Mouse (Mus musculus) limb, embryonic 14.5 days (tissue): ENCODE data around the gene Prdm15. TPM values are rescaled to one million over a fixed set of nuclear protein-coding genes. Genes with fewer than 3 reads are reported as not detected.
A peak's percentile ranks its signal among the peaks of the same experiment; 100 is the strongest.

Experiments used
- ATAC-seq: fragments of 200-750 bp; cut with Nextera tagmentation; 2 replicates; pipeline ENCODE4 v1.8.0; 2017; ENCODE audit warnings: low read depth, moderate number of reproducible peaks, moderate TSS enrichment; ENCODE audit not compliant: low FRiP score
- DNase-seq: peaks from one replicate; pipeline ENCODE4 v3.0.0-alpha.2; 2015; ENCODE audit warnings: low spot score
- H3K27ac ChIP-seq: fragments of 300-500 bp; sonication (generic); replicated peaks from 2 replicates; pipeline ENCODE4 v1.5.1; 2014; ENCODE audit warnings: low read depth, mild to moderate bottlenecking, low read length, moderate library complexity, mixed read lengths
- H3K27me3 ChIP-seq: fragments of 300-500 bp; sonication (generic); 2 replicates; pipeline ENCODE4 v1.6.1; 2014; ENCODE audit warnings: low read length, mixed read lengths; ENCODE audit not compliant: control insufficient read depth, insufficient read depth
- H3K36me3 ChIP-seq: fragments of 300-500 bp; sonication (generic); 2 replicates; pipeline ENCODE4 v1.6.1; 2014; ENCODE audit warnings: mild to moderate bottlenecking, low read length, moderate library complexity, mixed read lengths; ENCODE audit not compliant: control insufficient read depth, insufficient read depth
- H3K4me1 ChIP-seq: fragments of 300-500 bp; sonication (generic); 2 replicates; pipeline ENCODE4 v1.6.1; 2014; ENCODE audit warnings: antibody characterized with exemption, low read length, mixed read lengths; ENCODE audit not compliant: control insufficient read depth, insufficient read depth
- H3K4me2 ChIP-seq: fragments of 300-500 bp; sonication (generic); replicated peaks from 2 replicates; pipeline ENCODE4 v1.6.1; 2014; ENCODE audit warnings: low read depth, mild to moderate bottlenecking, low read length, moderate library complexity; ENCODE audit not compliant: severe bottlenecking
- H3K4me3 ChIP-seq: fragments of 300-500 bp; sonication (generic); replicated peaks from 2 replicates; pipeline ENCODE4 v1.5.1; 2014; ENCODE audit warnings: low read length
- H3K9ac ChIP-seq: fragments of 300-500 bp; sonication (generic); 2 replicates; pipeline ENCODE4 v1.6.1; 2014; ENCODE audit warnings: mild to moderate bottlenecking, low read depth, low read length, moderate library complexity; ENCODE audit not compliant: severe bottlenecking
- H3K9me3 ChIP-seq: fragments of 300-500 bp; sonication (generic); 2 replicates; pipeline ENCODE4 v1.6.1; 2016; ENCODE audit warnings: low read length; ENCODE audit not compliant: control insufficient read depth
- POLR2A ChIP-seq: fragments of 200-500 bp; IDR thresholded peaks from 2 replicates; pipeline ENCODE4 v1.8.0; 2012; ENCODE audit warnings: inconsistent platforms, mild to moderate bottlenecking, moderate library complexity, borderline replicate concordance; ENCODE audit not compliant: insufficient read depth, insufficient read length; ENCODE audit errors: extremely low read depth
- WGBS: fragments of 180-500 bp; shearing (Covaris S2); extraction: QIAGEN DNeasy Blood & Tissue Kit; methylation state at CpG from one replicate; pipeline ENCODE4 v1.1.7; 2014; 5-methylcytosine and 5-hydroxymethylcytosine counted together
- microRNA-seq: library from miRNA; unstranded; fragments of <30 nt; microRNA quantifications from one replicate; pipeline ENCODE4, GENCODE M21; 2016
- polyA plus RNA-seq, 2 experiments: library from polyadenylated mRNA; depleted of rRNA in 1 of 2; stranded (reverse) in 1 of 2; unstranded in 1 of 2; fragments of >200 nt; fragmentation: Nextera tagmentation in 1 of 2; extraction: Ambion mirVana in 1 of 2; gene quantifications; 2 replicates each; pipeline versions ENCODE4 v1.2.1 to v1.2.3; 2012 to 2014

Gene Prdm15
- polyA plus RNA-seq, 2 experiments, result 9.7 to 19.5 TPM

DNA sequence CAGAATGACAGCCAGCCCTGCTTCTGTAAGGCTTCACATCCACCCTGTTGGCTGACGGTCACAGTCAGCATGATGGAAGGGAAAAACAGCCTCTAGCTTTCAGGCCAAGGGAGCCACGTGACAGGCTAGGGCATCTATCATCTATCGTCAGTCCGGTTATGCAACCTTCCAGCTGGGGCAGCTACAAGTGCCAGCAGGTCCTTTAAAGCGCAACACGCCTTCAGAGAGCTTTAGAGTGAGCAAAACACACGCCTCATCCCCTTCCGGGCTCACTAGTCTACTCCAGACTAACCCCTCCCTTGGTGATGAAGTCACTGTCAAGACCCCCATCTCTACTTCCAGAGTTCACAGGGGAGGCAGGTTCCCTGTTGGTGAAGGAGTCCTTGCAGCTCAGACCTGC lies 99.8 kb downstream of the Prdm15 start:
- peak; percentile 36 for DNase-seq
- H3K9ac ChIP-seq, result no peak overlapping the region
- H3K4me3 ChIP-seq, result no peak overlapping the region
- WGBS, result 67% methylated on average over 8 of the region's 8 CpGs
- TF ChIP-seq POLR2A, result no peak
- no peak overlapping the region for H3K4me2 ChIP-seq
- no peaks in the 10 kb centered on the region for H3K27me3 ChIP-seq
- no peaks in the 10 kb centered on the region for H3K9me3 ChIP-seq
- H3K4me1 ChIP-seq, result no peaks in the 10 kb centered on the region
- no peak for ATAC-seq
- H3K36me3 ChIP-seq, result no peaks in the 10 kb centered on the region
- no peak overlapping the region for H3K27ac ChIP-seq

DNA sequence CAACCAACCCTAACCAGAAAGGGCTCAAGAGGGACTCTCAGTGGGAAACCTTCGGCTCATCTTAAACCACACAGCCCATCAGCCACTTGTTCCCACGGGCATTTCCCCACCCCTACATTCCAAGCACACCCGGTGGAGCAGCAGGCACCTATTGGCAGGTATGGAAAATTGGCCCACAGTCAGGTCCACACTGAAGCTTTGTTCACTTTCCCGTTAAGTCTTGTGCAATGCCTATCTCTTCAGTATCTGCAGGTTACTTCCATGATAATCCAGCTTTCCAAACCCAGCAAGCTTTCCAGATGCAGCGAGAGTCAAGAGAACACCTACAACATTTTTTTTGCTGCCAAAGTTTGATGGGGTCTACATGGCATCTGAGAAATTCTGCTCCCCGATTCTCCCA lies 103.2 kb downstream of the Prdm15 start:
- ATAC-seq, result no peak
- no peaks in the 10 kb centered on the region for H3K9me3 ChIP-seq
- no peak overlapping the region for H3K9ac ChIP-seq
- DNase-seq, result no peak
- H3K4me3 ChIP-seq, result no peak overlapping the region
- H3K27me3 ChIP-seq, result no peaks in the 10 kb centered on the region
- 85% methylated on average over 6 of the region's 6 CpGs for WGBS
- no peak overlapping the region for H3K27ac ChIP-seq
- H3K4me2 ChIP-seq, result no peak overlapping the region
- no peaks in the 10 kb centered on the region for H3K36me3 ChIP-seq
- no peak for TF ChIP-seq POLR2A
- no peaks in the 10 kb centered on the region for H3K4me1 ChIP-seq

Small RNAs within 50 kb of the gene (microRNA-seq; reads per million reads assigned to microRNA genes)
- 0.69 reads per million for gene Mir6964

Other genes with a start within 250 kb of the Prdm15 start
- gene Tmprss2, start 240.7 kb downstream of the Prdm15 start, polyA plus RNA-seq (2012; rRNA removed), result 1.5 and 1.9 TPM in 2 replicates
- gene Tmprss2, start 240.7 kb downstream of the Prdm15 start, polyA plus RNA-seq (2014; fragmentation: Nextera tagmentation; extraction: Ambion mirVana), result 1.8 and 2.0 TPM in 2 replicates
- gene Ripk4, start 88.1 kb downstream of the Prdm15 start, polyA plus RNA-seq (2012; rRNA removed), result 7.6 and 8.3 TPM in 2 replicates
- gene Ripk4, start 88.1 kb downstream of the Prdm15 start, polyA plus RNA-seq (2014; fragmentation: Nextera tagmentation; extraction: Ambion mirVana), result 17.2 and 20.3 TPM in 2 replicates
- gene C2cd2, start 110.7 kb upstream of the Prdm15 start, polyA plus RNA-seq (2012; rRNA removed), result 12.0 and 14.2 TPM in 2 replicates
- gene C2cd2, start 110.7 kb upstream of the Prdm15 start, polyA plus RNA-seq (2014; fragmentation: Nextera tagmentation; extraction: Ambion mirVana), result 21.7 and 22.2 TPM in 2 replicates
- gene Zbtb21, start 110.8 kb upstream of the Prdm15 start, polyA plus RNA-seq (2012; rRNA removed), result 17.3 and 20.0 TPM in 2 replicates
- 11.9 and 14.5 TPM in 2 replicates for gene Zbtb21, start 110.8 kb upstream of the Prdm15 start, polyA plus RNA-seq (2014; fragmentation: Nextera tagmentation; extraction: Ambion mirVana)
- gene B230307C23Rik, start 145.5 kb upstream of the Prdm15 start, polyA plus RNA-seq (2012; rRNA removed), result 12.4 and 13.5 TPM in 2 replicates
- 29.4 and 32.9 TPM in 2 replicates for gene B230307C23Rik, start 145.5 kb upstream of the Prdm15 start, polyA plus RNA-seq (2014; fragmentation: Nextera tagmentation; extraction: Ambion mirVana)
- gene A630089N07Rik, start 230.6 kb upstream of the Prdm15 start, polyA plus RNA-seq (2012; rRNA removed), result 6.5 and 10.3 TPM in 2 replicates
- gene A630089N07Rik, start 230.6 kb upstream of the Prdm15 start, polyA plus RNA-seq (2014; fragmentation: Nextera tagmentation; extraction: Ambion mirVana), result 15.9 and 21.0 TPM in 2 replicates